Comparison of ENCODE assay signal across 8 mouse cellular contexts in genomic region chr4:133211751-133212561, GRCm38 (mm10). TPM values are rescaled to one million over a fixed set of nuclear protein-coding genes. Genes with fewer than 3 reads are reported as not detected.
DNase-seq lines count a peak whose midpoint lies in the region; ATAC-seq lines count a peak whose summit lies in the region.

Gene Cd164l2, plus strand, starts transcription at chr4:133212131.
Gene Gpr3, minus strand, starts transcription at chr4:133212536.

- 2% methylated on average over 51 of the region's 52 CpGs for WGBS in kidney, embryonic 16.5 days
- WGBS in forebrain, embryonic 10.5 days, result 1% methylated on average over 52 of the region's 52 CpGs
- 2% methylated on average over 51 of the region's 52 CpGs for WGBS in limb, embryonic 15.5 days

- peak; percentile 43 for ATAC-seq in kidney, embryonic 16.5 days (ENCODE audit: low FRiP score, low TSS enrichment)
- peak; percentile 33; the same call in 1 of the 2 replicates for ATAC-seq in limb, embryonic 15.5 days (ENCODE audit: insufficient number of reproducible peaks, low FRiP score, low TSS enrichment, low read depth)

- DNase-seq in kidney, postnatal 4 days, result no peak
- peak; percentile 45 for DNase-seq in MN1 (ENCODE audit: low spot score)
- DNase-seq in forebrain, embryonic 10.5 days (ENCODE audit: extremely low spot score, low spot score), result no peak
- no peak for DNase-seq in embryo, embryonic 9.5 days (ENCODE audit: extremely low spot score)
- no peak for DNase-seq in embryo, embryonic 10 days (ENCODE audit: low spot score)
- DNase-seq in layer of hippocampus, adult 11-12 months (ENCODE audit: low spot score), result no peak

- no peak within 1 kb of the TSS for H3K27ac ChIP-seq in kidney, embryonic 16.5 days (ENCODE audit: low read length)
- peak within 1 kb of the TSS; percentile 79 for H3K27ac ChIP-seq in forebrain, embryonic 10.5 days
- H3K27ac ChIP-seq in limb, embryonic 15.5 days, result no peak within 1 kb of the TSS

- H3K27me3 ChIP-seq in kidney, embryonic 16.5 days (ENCODE audit: insufficient read depth, low read length), result peaks cover 9% of the 10 kb centered on the region
- peaks cover 85% of the 10 kb centered on the region for H3K27me3 ChIP-seq in forebrain, embryonic 10.5 days (ENCODE audit: poor library complexity, severe bottlenecking)
- H3K27me3 ChIP-seq in limb, embryonic 15.5 days, result peaks cover 37% of the 10 kb centered on the region

- peak within 1 kb of the TSS; percentile 66 for H3K9ac ChIP-seq in kidney, embryonic 16.5 days (replicated peaks; ENCODE audit: low read length)
- peak within 1 kb of the TSS; percentile 37 for H3K9ac ChIP-seq in limb, embryonic 15.5 days

- H3K4me2 ChIP-seq in kidney, embryonic 16.5 days (replicated peaks; ENCODE audit: low read depth, low read length), result peak within 1 kb of the TSS; percentile 100
- H3K4me2 ChIP-seq in limb, embryonic 15.5 days, result peak within 1 kb of the TSS; percentile 99

- no peaks in the 10 kb centered on the region for H3K36me3 ChIP-seq in kidney, embryonic 16.5 days (ENCODE audit: insufficient read depth, low read length)
- H3K36me3 ChIP-seq in forebrain, embryonic 10.5 days (replicated peaks), result no peaks in the 10 kb centered on the region
- H3K36me3 ChIP-seq in limb, embryonic 15.5 days, result no peaks in the 10 kb centered on the region

- no peaks in the 10 kb centered on the region for H3K9me3 ChIP-seq in kidney, embryonic 16.5 days (ENCODE audit: low read length)
- H3K9me3 ChIP-seq in forebrain, embryonic 10.5 days, result no peaks in the 10 kb centered on the region
- no peaks in the 10 kb centered on the region for H3K9me3 ChIP-seq in limb, embryonic 15.5 days

- peaks cover 20% of the 10 kb centered on the region for H3K4me1 ChIP-seq in kidney, embryonic 16.5 days (ENCODE audit: insufficient read depth, low read length)
- H3K4me1 ChIP-seq in forebrain, embryonic 10.5 days, result peaks cover 30% of the 10 kb centered on the region
- peaks cover 24% of the 10 kb centered on the region for H3K4me1 ChIP-seq in limb, embryonic 15.5 days

- H3K4me3 ChIP-seq in kidney, embryonic 16.5 days (ENCODE audit: low read length), result peak within 1 kb of the TSS; percentile 69
- peak within 1 kb of the TSS; percentile 86 for H3K4me3 ChIP-seq in forebrain, embryonic 10.5 days
- H3K4me3 ChIP-seq in limb, embryonic 15.5 days, result peak within 1 kb of the TSS; percentile 63

RNA-seq across cellular contexts. Expression of gene Cd164l2, which starts in this region (rescaled TPM):
- 13.2 and 16.8 TPM in 2 replicates for polyA plus RNA-seq in kidney, embryonic 16.5 days (2015; fragmentation: Nextera tagmentation; extraction: Ambion mirVana)
- 1.2 and 2.5 TPM in 2 replicates for polyA plus RNA-seq in forebrain, embryonic 10.5 days (2016; fragmentation: Nextera tagmentation; extraction: Ambion mirVana)
- polyA plus RNA-seq in limb, embryonic 15.5 days (2015; fragmentation: Nextera tagmentation; extraction: Ambion mirVana), result 3.6 and 5.2 TPM in 2 replicates

RNA-seq across cellular contexts. Expression of gene Gpr3, which starts in this region (rescaled TPM):
- polyA plus RNA-seq in kidney, embryonic 16.5 days (2015; fragmentation: Nextera tagmentation; extraction: Ambion mirVana), result 0.10 and 0.15 TPM in 2 replicates
- polyA plus RNA-seq in forebrain, embryonic 10.5 days (2016; fragmentation: Nextera tagmentation; extraction: Ambion mirVana), result 0.06 and 0.27 TPM in 2 replicates
- not detected in 2 replicates for polyA plus RNA-seq in limb, embryonic 15.5 days (2015; fragmentation: Nextera tagmentation; extraction: Ambion mirVana)
